Mouse (Mus musculus) heart, embryonic 16.5 days (tissue): Measurements from ENCODE around the gene Gm2001. TPM values are rescaled to one million over a fixed set of nuclear protein-coding genes. Genes with fewer than 3 reads are reported as not detected.
"Not testable (repeated sequence)": the region's sequence is repeated elsewhere in the genome, so short reads cannot be mapped to it uniquely, and the experiment has no call there.

Experiments
- ATAC-seq: fragments of 200-750 bp; cut with Nextera tagmentation; replicated peaks from 2 replicates; pipeline ENCODE4 v1.8.0; 2017; ENCODE audit warnings: moderate number of reproducible peaks; ENCODE audit not compliant: insufficient read depth, low FRiP score; ENCODE audit errors: extremely low read depth
- H3K27ac ChIP-seq: fragments of 300-500 bp; sonication (generic); 2 replicates; pipeline ENCODE4 v1.5.1; 2014; ENCODE audit warnings: mild to moderate bottlenecking, low read length, control low read depth, moderate library complexity
- H3K27me3 ChIP-seq: fragments of 300-500 bp; sonication (generic); 2 replicates; pipeline ENCODE4 v1.6.1; 2014; ENCODE audit warnings: low read length, mixed read lengths; ENCODE audit not compliant: control insufficient read depth, insufficient read depth
- H3K36me3 ChIP-seq: fragments of 300-500 bp; sonication (generic); 2 replicates; pipeline ENCODE4 v1.6.1; 2014; ENCODE audit not compliant: control insufficient read depth, insufficient read depth
- H3K4me1 ChIP-seq: fragments of 300-500 bp; sonication (generic); 2 replicates; pipeline ENCODE4 v1.6.1; 2014; ENCODE audit warnings: low read length, mixed read lengths; ENCODE audit not compliant: control insufficient read depth, insufficient read depth
- H3K4me2 ChIP-seq: fragments of 300-500 bp; sonication (generic); 2 replicates; pipeline ENCODE4 v1.6.1; 2014; ENCODE audit warnings: low read depth, mild to moderate bottlenecking, control low read depth, low read length
- H3K4me3 ChIP-seq: fragments of 300-500 bp; sonication (generic); 2 replicates; pipeline ENCODE4 v1.5.1; 2014; ENCODE audit warnings: mild to moderate bottlenecking, control low read depth, low read length
- H3K9ac ChIP-seq: fragments of 300-500 bp; sonication (generic); 2 replicates; pipeline ENCODE4 v1.6.1; 2014; ENCODE audit warnings: low read length, control low read depth
- H3K9me3 ChIP-seq: fragments of 300-500 bp; sonication (generic); replicated peaks from 2 replicates; pipeline ENCODE4 v1.6.1; 2016; ENCODE audit warnings: low read length; ENCODE audit not compliant: control insufficient read depth
- WGBS: fragments of 180-500 bp; shearing (Covaris S2); extraction: QIAGEN DNeasy Blood & Tissue Kit; methylation state at CpG from one replicate; pipeline ENCODE4 v1.1.7; 2014; 5-methylcytosine and 5-hydroxymethylcytosine counted together
- polyA plus RNA-seq: library from polyadenylated mRNA; unstranded; fragments of >200 nt; fragmentation: Nextera tagmentation; extraction: Ambion mirVana; gene quantifications from 2 replicates; pipeline ENCODE4 v1.2.1, GENCODE M21; 2015

Gm2001 gene
- polyA plus RNA-seq: not detected in 2 replicates

DNA sequence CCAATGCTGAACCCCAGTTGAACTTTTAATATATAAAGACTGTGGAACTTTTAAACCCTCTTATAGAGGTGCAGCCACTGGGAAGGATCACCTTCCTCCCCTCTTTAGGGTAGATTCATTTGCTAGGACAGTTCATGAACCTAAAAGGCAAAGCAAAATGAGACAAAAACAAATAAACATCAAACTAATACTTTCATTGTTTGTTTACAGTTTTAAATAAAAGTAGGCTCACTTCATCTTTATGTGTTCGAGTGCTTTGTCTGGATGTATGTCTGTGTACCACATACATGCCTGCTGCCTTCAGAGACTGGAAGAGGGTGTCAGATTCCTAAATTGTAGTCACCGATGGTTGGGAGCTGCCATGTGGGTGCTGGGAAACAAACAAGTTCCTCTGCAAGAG, at the start of gene Gm2001:
Gm2001 (minus strand) TSS at position 101 of the 400 bp plus-strand sequence.
- WGBS: 65% methylated on average over 1 of the region's 2 CpGs
- H3K27me3 ChIP-seq, H3K36me3 ChIP-seq, ATAC-seq, H3K4me3 ChIP-seq, H3K9ac ChIP-seq, H3K4me1 ChIP-seq, H3K27ac ChIP-seq, H3K4me2 ChIP-seq, H3K9me3 ChIP-seq: not testable (repeated sequence)

DNA sequence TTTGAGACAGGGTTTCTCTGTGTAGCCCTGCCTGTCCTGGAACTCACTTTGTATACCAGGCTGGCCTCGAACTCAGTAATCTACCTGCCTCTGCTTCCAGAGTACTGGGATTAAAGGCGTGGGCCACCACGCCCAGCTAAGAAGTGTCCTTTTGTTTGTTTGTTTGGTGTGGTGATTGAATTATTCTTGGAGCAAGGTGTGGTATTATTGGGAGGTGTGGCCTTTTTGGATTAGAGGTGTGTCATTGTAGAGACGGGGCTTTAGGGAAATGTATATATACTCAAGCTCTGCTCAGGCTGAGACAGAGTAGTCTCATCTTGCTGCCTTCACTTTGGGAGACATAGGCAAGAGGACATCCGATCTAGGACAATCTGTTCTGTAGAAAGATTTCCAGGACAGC, 31.6 kb upstream of the Gm2001 start, which contains the start of gene Gm2016:
Gm2016 (plus strand) TSS at position 301 of the 400 bp plus-strand sequence.
- not testable (repeated sequence) for H3K27me3 ChIP-seq, H3K9me3 ChIP-seq, H3K36me3 ChIP-seq, H3K4me2 ChIP-seq, H3K9ac ChIP-seq, ATAC-seq, H3K4me1 ChIP-seq, H3K27ac ChIP-seq, H3K4me3 ChIP-seq
- 70% methylated on average over 5 of the region's 5 CpGs for WGBS

DNA sequence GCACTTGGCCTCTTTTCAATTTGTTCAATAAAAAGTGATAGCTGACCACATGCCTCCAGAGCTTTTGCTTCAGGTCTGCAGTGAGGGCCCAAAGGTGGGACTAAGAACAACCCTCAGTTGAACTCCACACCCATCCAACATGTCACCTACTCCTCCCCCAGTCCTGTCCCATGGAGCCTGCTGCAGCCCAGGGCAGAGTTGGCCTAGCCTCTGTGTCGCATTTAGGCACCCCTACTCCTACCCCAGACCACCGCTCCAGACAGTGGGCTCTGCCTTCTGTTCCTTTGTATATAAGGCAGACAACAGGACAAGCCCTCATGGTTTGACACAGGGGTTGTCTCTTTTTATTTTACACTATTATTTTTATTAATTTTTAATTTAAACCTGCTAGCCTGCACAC, 21.9 kb upstream of the Gm2001 start:
- 81% methylated on average over 2 of the region's 2 CpGs for WGBS
- H3K9ac ChIP-seq, H3K4me1 ChIP-seq, H3K27ac ChIP-seq, H3K27me3 ChIP-seq, H3K4me3 ChIP-seq, ATAC-seq, H3K9me3 ChIP-seq, H3K36me3 ChIP-seq, H3K4me2 ChIP-seq: not testable (repeated sequence)

DNA sequence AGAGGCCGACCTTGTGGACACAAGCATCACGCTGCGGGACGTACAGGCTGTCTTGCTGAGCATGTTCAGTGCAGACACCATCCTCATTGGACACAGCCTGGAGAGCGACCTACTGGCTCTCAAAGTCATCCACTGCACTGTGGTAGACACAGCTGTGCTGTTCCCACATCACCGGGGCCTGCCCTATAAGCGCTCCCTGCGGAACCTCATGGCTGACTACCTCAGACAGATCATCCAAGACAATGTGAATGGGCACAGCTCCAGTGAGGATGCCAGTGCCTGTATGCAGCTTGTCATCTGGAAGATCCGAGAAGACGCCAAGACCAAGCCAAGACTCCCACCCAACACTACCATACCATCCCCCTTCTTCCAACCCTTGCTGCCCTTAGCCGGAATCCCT, 21.5 kb upstream of the Gm2001 start:
- not testable (repeated sequence) for H3K4me3 ChIP-seq, H3K9me3 ChIP-seq, H3K4me2 ChIP-seq, H3K9ac ChIP-seq, H3K36me3 ChIP-seq, H3K4me1 ChIP-seq, ATAC-seq, H3K27ac ChIP-seq, H3K27me3 ChIP-seq
- 88% methylated on average over 8 of the region's 11 CpGs for WGBS

DNA sequence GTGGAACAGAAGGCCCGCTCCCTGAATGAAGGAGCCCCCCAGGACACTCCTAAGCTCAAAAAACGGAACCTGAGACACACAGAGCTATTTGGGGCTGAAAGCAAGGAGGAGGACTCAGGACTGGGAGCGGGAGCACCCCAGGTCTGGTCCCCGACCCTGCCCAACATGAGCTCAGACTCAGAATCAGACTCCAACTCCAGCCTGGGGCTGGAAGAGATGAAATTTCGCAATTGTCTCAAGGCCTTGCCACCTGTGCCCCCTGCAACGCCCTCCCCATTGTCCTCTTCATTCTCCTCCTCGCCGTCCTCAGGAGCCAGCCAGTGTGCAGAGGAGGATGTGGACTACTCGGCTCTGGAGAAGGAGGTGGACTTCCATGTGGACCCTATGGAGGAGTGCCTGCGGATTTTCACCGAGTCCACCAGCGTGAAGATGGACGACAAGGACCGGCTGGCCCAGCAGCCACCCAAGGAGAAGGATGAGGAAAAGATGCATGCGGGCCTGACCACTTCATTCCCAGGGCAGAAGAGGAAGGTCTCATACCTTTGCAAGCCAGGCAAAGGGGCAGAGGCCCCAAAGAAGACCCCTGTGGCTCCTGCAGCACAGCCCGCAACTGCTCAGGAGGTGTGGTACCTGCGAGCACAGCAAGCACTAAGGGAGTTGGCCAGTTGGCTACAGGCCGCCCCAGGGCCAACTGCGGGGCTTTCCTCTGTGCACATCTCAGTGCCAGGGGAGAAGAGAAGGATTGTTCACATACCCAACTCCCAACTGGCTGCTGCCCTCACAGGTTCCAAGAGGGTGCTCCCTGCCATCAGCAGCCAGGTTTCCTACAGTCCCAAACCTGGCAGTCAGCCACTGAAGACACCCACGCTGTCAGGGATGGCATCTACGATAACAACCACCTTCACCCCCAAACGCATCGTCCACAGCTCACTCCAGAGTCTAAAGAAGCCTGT, 19.9 kb upstream of the Gm2001 start:
- not testable (repeated sequence) for H3K27me3 ChIP-seq, H3K4me2 ChIP-seq, H3K27ac ChIP-seq, H3K4me1 ChIP-seq, H3K4me3 ChIP-seq, H3K9ac ChIP-seq, ATAC-seq, H3K9me3 ChIP-seq, H3K36me3 ChIP-seq
- WGBS: 75% methylated on average over 23 of the region's 23 CpGs

DNA sequence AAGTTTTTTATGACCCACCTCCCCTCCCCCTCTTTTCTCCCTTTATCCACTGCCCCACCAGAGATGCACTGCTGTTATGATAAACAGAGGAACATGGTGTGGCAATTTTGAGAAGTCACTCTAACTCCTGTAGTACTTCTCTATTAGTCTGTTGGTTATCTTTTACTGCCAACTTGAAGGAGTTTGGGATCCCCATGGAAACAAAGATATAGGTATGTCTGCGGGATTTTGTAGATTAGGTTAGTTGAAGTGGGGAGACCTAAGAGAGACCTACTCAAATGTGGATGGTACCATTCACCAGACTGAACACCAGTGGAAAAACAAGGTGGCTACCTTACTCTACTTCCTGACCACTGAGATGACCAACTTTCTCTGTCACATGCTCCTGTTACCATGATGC, 13.9 kb upstream of the Gm2001 start:
- not testable (repeated sequence) for H3K36me3 ChIP-seq, H3K9me3 ChIP-seq, ATAC-seq, H3K4me2 ChIP-seq, H3K4me1 ChIP-seq, H3K27ac ChIP-seq, H3K27me3 ChIP-seq, H3K4me3 ChIP-seq, H3K9ac ChIP-seq
- 96% methylated on average over 1 of the region's 1 CpGs for WGBS

DNA sequence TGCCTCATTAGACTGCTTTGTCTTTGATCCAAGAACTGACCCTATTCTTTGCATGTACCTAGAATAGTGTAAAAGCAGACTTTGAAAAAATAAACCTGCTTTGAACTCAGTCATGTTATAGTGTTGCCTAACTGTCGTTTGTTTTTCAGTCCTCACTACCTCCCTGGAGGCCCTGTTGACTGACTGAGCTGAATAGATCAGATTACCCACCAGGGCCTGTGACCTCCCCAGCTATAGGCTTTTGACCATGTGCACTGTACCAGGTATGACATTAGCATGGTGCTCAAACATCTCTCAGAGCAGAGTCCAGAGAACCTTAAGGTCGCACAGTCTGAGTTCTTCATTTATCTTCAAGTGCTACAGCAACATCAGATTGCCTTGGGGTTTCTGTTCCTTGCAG, 8.5 kb upstream of the Gm2001 start:
- not testable (repeated sequence) for H3K4me2 ChIP-seq, H3K36me3 ChIP-seq, H3K27ac ChIP-seq, H3K27me3 ChIP-seq, H3K4me3 ChIP-seq, H3K9me3 ChIP-seq, ATAC-seq, H3K9ac ChIP-seq, H3K4me1 ChIP-seq
- no CpG with 5 or more reads among the region's 2 CpGs for WGBS

DNA sequence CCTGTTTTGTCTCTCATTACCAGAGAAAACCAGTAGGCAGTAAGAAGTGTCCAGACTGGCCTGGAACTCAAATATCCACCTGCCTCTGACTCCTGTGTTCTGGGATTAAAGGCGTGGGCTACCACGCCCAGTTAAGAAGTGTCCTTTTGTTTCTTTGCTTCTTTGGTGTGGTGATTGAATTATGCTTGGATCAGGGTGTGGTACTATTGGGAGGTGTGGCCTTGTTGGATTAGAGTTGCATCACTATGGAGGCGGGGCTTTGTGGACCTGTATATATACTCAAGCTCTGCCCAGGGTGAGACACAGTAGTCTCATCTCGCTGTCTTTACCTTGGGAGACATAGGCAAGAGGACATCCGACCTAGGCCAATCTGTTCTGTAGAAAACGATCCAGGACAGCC, 25.9 kb downstream of the Gm2001 start, which contains the start of gene BB287469:
BB287469 (plus strand) TSS at position 301 of the 400 bp plus-strand sequence.
- H3K4me2 ChIP-seq, H3K4me3 ChIP-seq, H3K36me3 ChIP-seq, ATAC-seq, H3K9ac ChIP-seq, H3K9me3 ChIP-seq, H3K27me3 ChIP-seq, H3K27ac ChIP-seq, H3K4me1 ChIP-seq: not testable (repeated sequence)
- 73% methylated on average over 3 of the region's 6 CpGs for WGBS

DNA sequence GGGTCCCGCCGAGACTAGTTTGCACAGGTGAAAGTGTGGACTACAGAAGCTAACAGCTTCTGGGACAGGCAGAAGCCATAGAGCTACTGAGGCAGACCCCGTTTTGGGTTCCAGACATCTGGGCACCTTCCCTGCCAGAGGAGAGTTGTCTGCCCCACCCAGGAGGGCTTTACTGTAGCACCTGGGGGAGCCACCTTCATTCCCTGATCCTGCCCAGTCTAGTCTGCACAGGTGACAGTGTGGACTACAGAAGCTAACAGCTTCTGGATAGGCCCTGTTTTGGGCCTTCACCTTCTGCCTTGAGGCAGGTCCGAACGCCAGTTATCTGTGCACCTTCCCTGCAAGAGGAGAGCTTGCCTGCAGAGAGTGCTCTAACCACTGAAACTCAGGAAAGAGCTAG, 44.2 kb downstream of the Gm2001 start:
- H3K4me3 ChIP-seq, H3K27me3 ChIP-seq, H3K9me3 ChIP-seq, H3K36me3 ChIP-seq, H3K27ac ChIP-seq, H3K9ac ChIP-seq, H3K4me2 ChIP-seq, ATAC-seq, H3K4me1 ChIP-seq: not testable (repeated sequence)
- 85% methylated on average over 5 of the region's 5 CpGs for WGBS
